Mouse (Mus musculus): Measurements from ENCODE around the gene Ptpn12. TPM values are rescaled to one million over a fixed set of nuclear protein-coding genes. Genes with fewer than 3 reads are reported as not detected.

Gene Ptpn12
- polyA plus RNA-seq, 1 experiment from 2014 or later = 23.6 TPM

- Histone ChIP-seq H3K27ac (no peak overlapping the region), H3K36me3 (replicated peaks) (peaks cover 8% of the 10 kb centered on the region; the same call in 1 of the 2 replicates), H3K4me1 (peaks cover 14% of the 10 kb centered on the region), H3K27me3 (ENCODE audit: poor library complexity, severe bottlenecking) (no peaks in the 10 kb centered on the region), H3K9me3 (no peaks in the 10 kb centered on the region), H3K4me3 (no peak overlapping the region)
- WGBS = 93% methylated on average over 3 of the region's 3 CpGs
- DNase-seq (ENCODE audit: extremely low spot score, low spot score) = no peak
These were observed 113.2 kb downstream of the Ptpn12 start for GRCm38 (mm10) chr5:20942523-20942922.

- no peak for DNase-seq (ENCODE audit: extremely low spot score, low spot score)
- H3K4me3 ChIP-seq = no peak overlapping the region
- H3K27ac ChIP-seq = no peak overlapping the region
- no peaks in the 10 kb centered on the region for H3K9me3 ChIP-seq
- WGBS = 67% methylated on average over 5 of the region's 5 CpGs
- H3K4me1 ChIP-seq = peaks cover 14% of the 10 kb centered on the region
- peaks cover 8% of the 10 kb centered on the region; the same call in 1 of the 2 replicates for H3K36me3 ChIP-seq (replicated peaks)
- no peaks in the 10 kb centered on the region for H3K27me3 ChIP-seq (ENCODE audit: poor library complexity, severe bottlenecking)
These were observed 114.5 kb downstream of the Ptpn12 start for GRCm38 (mm10) chr5:20941205-20941604.

GRCm38 (mm10) chr5:20940696-20941095 lies 115.0 kb downstream of the Ptpn12 start:
- Histone ChIP-seq H3K27ac (no peak overlapping the region), H3K4me3 (no peak overlapping the region), H3K27me3 (ENCODE audit: poor library complexity, severe bottlenecking) (no peaks in the 10 kb centered on the region), H3K9me3 (no peaks in the 10 kb centered on the region), H3K36me3 (replicated peaks) (peaks cover 11% of the 10 kb centered on the region; the same call in 1 of the 2 replicates), H3K4me1 (peaks cover 14% of the 10 kb centered on the region)
- DNase-seq (ENCODE audit: extremely low spot score, low spot score) = no peak
- 82% methylated on average over 4 of the region's 4 CpGs for WGBS

GRCm38 (mm10) chr5:20940040-20940571 lies 115.6 kb downstream of the Ptpn12 start:
- DNase-seq (ENCODE audit: extremely low spot score, low spot score) = no peak
- Histone ChIP-seq H3K4me3 (no peak overlapping the region), H3K36me3 (replicated peaks) (peaks cover 14% of the 10 kb centered on the region; the same call in 1 of the 2 replicates), H3K27ac (no peak overlapping the region), H3K9me3 (no peaks in the 10 kb centered on the region), H3K27me3 (ENCODE audit: poor library complexity, severe bottlenecking) (no peaks in the 10 kb centered on the region), H3K4me1 (peaks cover 9% of the 10 kb centered on the region)
- 95% methylated on average over 6 of the region's 6 CpGs for WGBS

GRCm38 (mm10) chr5:20938523-20938922 lies 117.2 kb downstream of the Ptpn12 start:
- Histone ChIP-seq H3K27me3 (ENCODE audit: poor library complexity, severe bottlenecking) (no peaks in the 10 kb centered on the region), H3K4me1 (peaks cover 7% of the 10 kb centered on the region), H3K36me3 (replicated peaks) (peaks cover 14% of the 10 kb centered on the region; the same call in 1 of the 2 replicates), H3K27ac (no peak overlapping the region), H3K9me3 (no peaks in the 10 kb centered on the region), H3K4me3 (no peak overlapping the region)
- 79% methylated on average over 5 of the region's 5 CpGs for WGBS
- no peak for DNase-seq (ENCODE audit: extremely low spot score, low spot score)

Other genes starting within 250 kb of the Ptpn12 start
- 21.2 and 23.7 TPM in 2 replicates for gene Phtf2, start 173.8 kb downstream of the Ptpn12 start, polyA plus RNA-seq (2016; fragmentation: Nextera tagmentation; extraction: Ambion mirVana)
- gene Tmem60, start 173.7 kb downstream of the Ptpn12 start, polyA plus RNA-seq (2016; fragmentation: Nextera tagmentation; extraction: Ambion mirVana) = 54.3 and 55.6 TPM in 2 replicates
- gene Rsbn1l, start 99.5 kb downstream of the Ptpn12 start, polyA plus RNA-seq (2016; fragmentation: Nextera tagmentation; extraction: Ambion mirVana) = 5.2 and 5.6 TPM in 2 replicates
- 0.98 and 1.0 TPM in 2 replicates for gene Gsap, start 130.3 kb upstream of the Ptpn12 start, polyA plus RNA-seq (2016; fragmentation: Nextera tagmentation; extraction: Ambion mirVana)